ENCODE assay signal across 11 mouse cellular contexts in genomic region chr2:72369140-72369600, GRCm38 (mm10).
DNase-seq lines count a peak whose midpoint lies in the region; ATAC-seq lines count a peak whose summit lies in the region.
"Had no signal": no experiment of that assay in that cellular context is flagged by ENCODE, and none has a peak within 500 bp of the region (broad histone marks: within the 10 kb centered on the region; RNA-seq: fewer than 3 reads in every experiment).

No protein-coding gene starts in this region.

- peak overlapping the region; percentile 49 for H3K4me2 ChIP-seq in heart, embryonic 16.5 days (ENCODE audit: low read depth, low read length)
- peak overlapping the region; percentile 1 for H3K4me2 ChIP-seq in lung, embryonic 15.5 days
- H3K4me2 ChIP-seq in midbrain, embryonic 16.5 days (ENCODE audit: low read length): no peak overlapping the region
- H3K4me2 ChIP-seq in midbrain, embryonic 13.5 days (replicated peaks): no peak overlapping the region
- H3K4me2 ChIP-seq: midbrain, embryonic 11.5 days had no signal

- peak; percentile 45 for ATAC-seq in heart, embryonic 16.5 days (replicated peaks; ENCODE audit: extremely low read depth, insufficient read depth, low FRiP score)
- ATAC-seq in lung, embryonic 15.5 days (ENCODE audit: borderline replicate concordance, extremely low read depth, low FRiP score, low TSS enrichment): peak; percentile 64
- ATAC-seq in midbrain, embryonic 16.5 days: no peak
- ATAC-seq in midbrain, embryonic 13.5 days: no peak

- no peaks in the 10 kb centered on the region for H3K9me3 ChIP-seq in heart, embryonic 16.5 days (replicated peaks; ENCODE audit: control insufficient read depth, low read length)
- H3K9me3 ChIP-seq in lung, embryonic 15.5 days: no peaks in the 10 kb centered on the region
- no peaks in the 10 kb centered on the region for H3K9me3 ChIP-seq in midbrain, embryonic 16.5 days (replicated peaks; ENCODE audit: control insufficient read depth, low read length, poor library complexity, severe bottlenecking)
- no peaks in the 10 kb centered on the region for H3K9me3 ChIP-seq in midbrain, embryonic 13.5 days
- H3K9me3 ChIP-seq: G1E had no signal

- H3K36me3 ChIP-seq in heart, embryonic 16.5 days (ENCODE audit: control insufficient read depth, insufficient read depth): peaks cover 2% of the 10 kb centered on the region; the same call in 1 of the 2 replicates
- H3K36me3 ChIP-seq in lung, embryonic 15.5 days: peaks cover 14% of the 10 kb centered on the region
- no peaks in the 10 kb centered on the region for H3K36me3 ChIP-seq in midbrain, embryonic 16.5 days (ENCODE audit: control insufficient read depth, insufficient read depth, low read length)
- H3K36me3 ChIP-seq in midbrain, embryonic 13.5 days: no peaks in the 10 kb centered on the region

- 5% methylated on average over 6 of the region's 6 CpGs for WGBS in heart, embryonic 16.5 days
- 9% methylated on average over 6 of the region's 6 CpGs for WGBS in lung, embryonic 15.5 days
- WGBS in midbrain, embryonic 16.5 days: 82% methylated on average over 6 of the region's 6 CpGs
- WGBS in midbrain, embryonic 13.5 days: 86% methylated on average over 6 of the region's 6 CpGs

- H3K4me1 ChIP-seq in heart, embryonic 16.5 days (ENCODE audit: control insufficient read depth, insufficient read depth, low read length): peaks cover 33% of the 10 kb centered on the region
- H3K4me1 ChIP-seq in lung, embryonic 15.5 days: peaks cover 37% of the 10 kb centered on the region
- no peaks in the 10 kb centered on the region for H3K4me1 ChIP-seq in midbrain, embryonic 16.5 days (ENCODE audit: control insufficient read depth, insufficient read depth, low read length)
- H3K4me1 ChIP-seq in midbrain, embryonic 13.5 days (replicated peaks): no peaks in the 10 kb centered on the region

- H3K4me3 ChIP-seq in heart, embryonic 16.5 days (ENCODE audit: low read length): peak overlapping the region; percentile 22
- no peak overlapping the region for H3K4me3 ChIP-seq in lung, embryonic 15.5 days
- H3K4me3 ChIP-seq in midbrain, embryonic 16.5 days (ENCODE audit: low read depth, low read length): no peak overlapping the region
- no peak overlapping the region for H3K4me3 ChIP-seq in midbrain, embryonic 13.5 days (replicated peaks)

- peak overlapping the region; percentile 52 for H3K9ac ChIP-seq in heart, embryonic 16.5 days (ENCODE audit: low read length)
- no peak overlapping the region for H3K9ac ChIP-seq in lung, embryonic 15.5 days
- H3K9ac ChIP-seq in midbrain, embryonic 16.5 days (ENCODE audit: low read depth, low read length): no peak overlapping the region
- H3K9ac ChIP-seq in midbrain, embryonic 13.5 days (replicated peaks): no peak overlapping the region

- peak overlapping the region; percentile 91 for H3K27ac ChIP-seq in heart, embryonic 16.5 days (ENCODE audit: low read length)
- peak overlapping the region; percentile 80 for H3K27ac ChIP-seq in lung, embryonic 15.5 days
- H3K27ac ChIP-seq in midbrain, embryonic 16.5 days (ENCODE audit: low read length): no peak overlapping the region
- no peak overlapping the region for H3K27ac ChIP-seq in midbrain, embryonic 13.5 days

- no peaks in the 10 kb centered on the region for H3K27me3 ChIP-seq in heart, embryonic 16.5 days (ENCODE audit: control insufficient read depth, insufficient read depth, low read length)
- no peaks in the 10 kb centered on the region for H3K27me3 ChIP-seq in lung, embryonic 15.5 days
- no peaks in the 10 kb centered on the region for H3K27me3 ChIP-seq in midbrain, embryonic 16.5 days (ENCODE audit: control insufficient read depth, insufficient read depth, low read depth, low read length)
- H3K27me3 ChIP-seq in midbrain, embryonic 13.5 days: no peaks in the 10 kb centered on the region

- peak; percentile 52 to 54 for DNase-seq in lung, adult 18-20 months
- DNase-seq in lung, postnatal 14 days: no peak
- peak; percentile 42 for DNase-seq in yolk sac, embryonic 10.5 days (ENCODE audit: low spot score)
- DNase-seq: adrenal gland, postnatal 14 days; thymus, adult 2 months had no signal

Comparison
In these comparisons a context has a peak if more than half of its experiments do, and no peak if none do; other contexts are left out.
1. ATAC-seq: peak in heart, embryonic 16.5 days (single experiment) and lung, embryonic 15.5 days (single experiment); none in midbrain, embryonic 16.5 days (single experiment) and midbrain, embryonic 13.5 days (single experiment).
2. H3K27ac ChIP-seq: peak in heart, embryonic 16.5 days (single experiment) and lung, embryonic 15.5 days (single experiment); none in midbrain, embryonic 16.5 days (single experiment) and midbrain, embryonic 13.5 days (single experiment).
3. H3K4me2 ChIP-seq: peak in heart, embryonic 16.5 days (single experiment) and lung, embryonic 15.5 days (single experiment); none in midbrain, embryonic 16.5 days (single experiment) and midbrain, embryonic 13.5 days (single experiment).